Mouse (Mus musculus): ENCODE measurements around the gene 4921530L21Rik.

DNA sequence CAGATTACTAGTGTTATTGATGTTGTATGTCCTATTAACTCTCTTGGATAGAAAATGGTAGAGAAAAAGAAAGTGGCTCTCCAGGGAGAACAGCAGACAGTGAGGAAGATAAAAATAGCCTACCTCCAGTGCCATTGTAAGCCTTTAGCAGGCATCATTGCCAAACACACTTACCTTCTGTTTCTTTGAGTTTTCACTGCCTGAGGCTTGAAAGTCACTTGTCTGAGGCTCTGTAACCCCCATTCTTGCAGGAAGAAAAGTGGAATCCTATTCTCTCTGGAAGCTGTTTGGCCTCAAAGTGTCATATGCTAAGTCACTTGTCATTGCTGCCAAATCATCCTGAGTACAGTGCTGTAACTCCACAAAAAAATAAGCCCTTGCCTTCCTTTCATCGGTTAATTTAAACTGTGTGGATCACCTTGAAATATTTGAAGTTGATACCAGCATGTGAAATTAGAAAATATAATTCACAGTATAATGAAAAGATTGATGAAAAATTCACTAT lies 23.6 kb downstream of the 4921530L21Rik start:
- TF ChIP-seq GATA1 (IDR thresholded peaks at IDR 0.05; ENCODE audit: borderline replicate concordance, low read length) (no peak), FLI1 (IDR thresholded peaks at IDR 0.05; ENCODE audit: low read length) (no peak)
